Mouse (Mus musculus): ENCODE measurements at regions not wholly inside any gene's neighbourhood (a gene's known extent, or its start where the extent isn't known, plus 50 kb on each side); places are given as distances from the start of the nearest gene placed in this dataset.
A peak's percentile ranks its signal among the peaks of the same experiment; 100 is the strongest.

GRCm38 (mm10) chr2:84072881-84073583 lies 82.7 kb downstream of the Gm13691 start:
- Histone ChIP-seq H3K27ac (ENCODE audit: low read length) (peak overlapping the region; percentile 20; the same call in 1 of the 2 replicates), H3K9ac (replicated peaks; ENCODE audit: low read depth) (no peak overlapping the region), H3K4me1 (ENCODE audit: insufficient read depth, low read depth, low read length) (no peaks in the 10 kb centered on the region), H3K27me3 (replicated peaks; ENCODE audit: insufficient read depth, low read length) (no peaks in the 10 kb centered on the region), H3K4me3 (ENCODE audit: low read depth, low read length) (no peak overlapping the region), H3K9me3 (ENCODE audit: low read length) (no peaks in the 10 kb centered on the region), H3K36me3 (ENCODE audit: insufficient read depth, low read length) (no peaks in the 10 kb centered on the region), H3K4me2 (replicated peaks; ENCODE audit: low read depth, low read length) (no peak overlapping the region)
- peak; percentile 97 for TF ChIP-seq EP300 (IDR thresholded peaks at IDR 0.05)
- TF ChIP-seq CTCF (IDR thresholded peaks at IDR 0.05) = no peak
- ATAC-seq = peak; percentile 83
- 30% methylated on average over 8 of the region's 8 CpGs for WGBS
- peak; percentile 58 for DNase-seq (ENCODE audit: low spot score)

GRCm38 (mm10) chr2:84075944-84076343 lies 85.6 kb downstream of the Gm13691 start:
- H3K9ac ChIP-seq (replicated peaks; ENCODE audit: low read depth) = no peak overlapping the region
- no peak for ATAC-seq
- H3K9me3 ChIP-seq (ENCODE audit: low read length) = no peaks in the 10 kb centered on the region
- H3K27me3 ChIP-seq (replicated peaks; ENCODE audit: insufficient read depth, low read length) = no peaks in the 10 kb centered on the region
- H3K4me2 ChIP-seq (replicated peaks; ENCODE audit: low read depth, low read length) = no peak overlapping the region
- H3K4me3 ChIP-seq (ENCODE audit: low read depth, low read length) = no peak overlapping the region
- no peaks in the 10 kb centered on the region for H3K4me1 ChIP-seq (ENCODE audit: insufficient read depth, low read depth, low read length)
- TF ChIP-seq CTCF (IDR thresholded peaks at IDR 0.05) (no peak), EP300 (IDR thresholded peaks at IDR 0.05) (no peak)
- DNase-seq (ENCODE audit: low spot score) = no peak
- WGBS = 85% methylated on average over 3 of the region's 3 CpGs
- no peak overlapping the region for H3K27ac ChIP-seq (ENCODE audit: low read length)
- no peaks in the 10 kb centered on the region for H3K36me3 ChIP-seq (ENCODE audit: insufficient read depth, low read length)

GRCm38 (mm10) chr2:84079284-84079683 lies 88.9 kb downstream of the Gm13691 start:
- Histone ChIP-seq H3K9ac (replicated peaks; ENCODE audit: low read depth) (no peak overlapping the region), H3K36me3 (ENCODE audit: insufficient read depth, low read length) (no peaks in the 10 kb centered on the region), H3K27me3 (replicated peaks; ENCODE audit: insufficient read depth, low read length) (no peaks in the 10 kb centered on the region), H3K4me3 (ENCODE audit: low read depth, low read length) (no peak overlapping the region), H3K27ac (ENCODE audit: low read length) (no peak overlapping the region), H3K9me3 (ENCODE audit: low read length) (no peaks in the 10 kb centered on the region), H3K4me2 (replicated peaks; ENCODE audit: low read depth, low read length) (no peak overlapping the region), H3K4me1 (ENCODE audit: insufficient read depth, low read depth, low read length) (no peaks in the 10 kb centered on the region)
- DNase-seq (ENCODE audit: low spot score) (no peak), ATAC-seq (no peak)
- 60% methylated on average over 8 of the region's 8 CpGs for WGBS
- TF ChIP-seq CTCF (IDR thresholded peaks at IDR 0.05) (no peak), EP300 (IDR thresholded peaks at IDR 0.05) (no peak)

GRCm38 (mm10) chr2:84080228-84080627 lies 89.9 kb downstream of the Gm13691 start:
- WGBS = 26% methylated on average over 3 of the region's 3 CpGs
- Histone ChIP-seq H3K9ac (replicated peaks; ENCODE audit: low read depth) (no peak overlapping the region), H3K36me3 (ENCODE audit: insufficient read depth, low read length) (no peaks in the 10 kb centered on the region), H3K9me3 (ENCODE audit: low read length) (no peaks in the 10 kb centered on the region), H3K4me3 (ENCODE audit: low read depth, low read length) (no peak overlapping the region), H3K4me2 (replicated peaks; ENCODE audit: low read depth, low read length) (no peak overlapping the region), H3K27ac (ENCODE audit: low read length) (no peak overlapping the region), H3K27me3 (replicated peaks; ENCODE audit: insufficient read depth, low read length) (no peaks in the 10 kb centered on the region), H3K4me1 (ENCODE audit: insufficient read depth, low read depth, low read length) (no peaks in the 10 kb centered on the region)
- ATAC-seq (no peak), DNase-seq (ENCODE audit: low spot score) (no peak)
- TF ChIP-seq EP300 (IDR thresholded peaks at IDR 0.05) = no peak
- no peak for TF ChIP-seq CTCF (IDR thresholded peaks at IDR 0.05)

- Histone ChIP-seq H3K9ac (replicated peaks; ENCODE audit: low read depth) (no peak overlapping the region), H3K4me3 (ENCODE audit: low read depth, low read length) (no peak overlapping the region), H3K4me2 (replicated peaks; ENCODE audit: low read depth, low read length) (no peak overlapping the region), H3K27me3 (replicated peaks; ENCODE audit: insufficient read depth, low read length) (no peaks in the 10 kb centered on the region), H3K36me3 (ENCODE audit: insufficient read depth, low read length) (no peaks in the 10 kb centered on the region), H3K4me1 (ENCODE audit: insufficient read depth, low read depth, low read length) (no peaks in the 10 kb centered on the region), H3K9me3 (ENCODE audit: low read length) (no peaks in the 10 kb centered on the region), H3K27ac (ENCODE audit: low read length) (no peak overlapping the region)
- DNase-seq (ENCODE audit: low spot score) (no peak), ATAC-seq (no peak)
- TF ChIP-seq EP300 (IDR thresholded peaks at IDR 0.05) = no peak
- no peak for TF ChIP-seq CTCF (IDR thresholded peaks at IDR 0.05)
- WGBS = 84% methylated on average over 1 of the region's 1 CpGs
Measured at GRCm38 (mm10) chr2:84094751-84095150, 104.4 kb downstream of the Gm13691 start.

DNA sequence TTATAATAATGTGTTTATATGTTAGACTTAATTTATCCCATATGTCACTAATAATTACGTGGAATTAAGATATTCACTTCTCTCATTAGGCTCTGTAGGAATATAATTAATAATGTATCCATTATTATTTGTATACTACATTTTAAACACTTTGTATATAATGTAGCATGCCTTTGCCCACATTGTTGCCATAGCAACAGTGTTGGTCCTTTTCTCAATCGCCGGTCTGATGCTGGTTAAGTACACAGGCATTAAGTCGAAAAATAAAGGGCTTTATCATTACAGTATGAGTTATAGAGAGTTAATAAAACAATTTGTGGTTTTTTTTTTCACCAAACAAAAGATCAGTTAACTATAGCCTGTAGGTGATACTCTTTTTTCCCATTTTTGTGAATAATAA lies 108.4 kb downstream of the Gm13691 start:
- H3K4me2 ChIP-seq (replicated peaks; ENCODE audit: low read depth, low read length) = no peak overlapping the region
- TF ChIP-seq EP300 (IDR thresholded peaks at IDR 0.05) (no peak), CTCF (IDR thresholded peaks at IDR 0.05) (no peak)
- DNase-seq (ENCODE audit: low spot score) (no peak), ATAC-seq (no peak)
- no peaks in the 10 kb centered on the region for H3K36me3 ChIP-seq (ENCODE audit: insufficient read depth, low read length)
- no peak overlapping the region for H3K27ac ChIP-seq (ENCODE audit: low read length)
- no peaks in the 10 kb centered on the region for H3K27me3 ChIP-seq (replicated peaks; ENCODE audit: insufficient read depth, low read length)
- H3K4me3 ChIP-seq (ENCODE audit: low read depth, low read length) = no peak overlapping the region
- no peak overlapping the region for H3K9ac ChIP-seq (replicated peaks; ENCODE audit: low read depth)
- 69% methylated on average over 4 of the region's 4 CpGs for WGBS
- H3K4me1 ChIP-seq (ENCODE audit: insufficient read depth, low read depth, low read length) = no peaks in the 10 kb centered on the region
- H3K9me3 ChIP-seq (ENCODE audit: low read length) = no peaks in the 10 kb centered on the region
